Mouse (Mus musculus) kidney, adult 2 months (tissue): ENCODE data around the gene Lix1l.

Experiments
- CTCF ChIP-seq: fragments of 200-500 bp; conservative IDR thresholded peaks from 2 replicates; pipeline ENCODE4 v1.5.1; 2011; ENCODE audit warnings: low read depth, mild to moderate bottlenecking, control low read depth, low read length, moderate library complexity, mixed read lengths; ENCODE audit not compliant: insufficient read depth, insufficient read length
- POLR2A ChIP-seq: fragments of 200-500 bp; IDR thresholded peaks from one replicate; pipeline ENCODE4 v1.6.1; 2011; ENCODE audit warnings: low read depth, low read length, control low read depth

DNA sequence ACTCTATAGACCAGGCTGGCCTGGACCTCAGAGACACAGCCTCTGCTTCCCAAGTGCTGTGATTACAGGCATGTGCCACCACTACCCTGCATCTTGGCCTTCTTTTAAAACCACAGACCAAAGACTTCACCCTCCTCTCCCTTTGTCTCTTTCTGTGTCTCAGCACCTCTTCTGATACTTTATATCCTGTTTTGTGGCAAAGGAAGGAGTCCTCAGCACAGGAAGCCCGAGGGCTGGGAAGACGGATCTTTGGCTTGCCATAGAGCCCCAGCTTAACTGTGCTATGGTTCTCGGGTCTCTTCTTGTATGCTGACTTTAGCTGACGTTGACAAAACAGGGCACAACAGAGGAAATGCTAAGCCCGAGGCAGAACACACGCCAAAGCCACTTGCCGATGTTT lies 30.3 kb upstream of the Lix1l start:
- TF ChIP-seq CTCF (no peak), POLR2A (no peak)
